Mouse (Mus musculus) bone marrow macrophage, adult 2 months (primary cell): ENCODE measurements around the gene Zfp14.

Experiments used
- CTCF ChIP-seq: IDR thresholded peaks from 2 replicates; pipeline ENCODE4 v1.5.1; 2012; ENCODE audit warnings: low read depth, mild to moderate bottlenecking, low read length, moderate library complexity
- POLR2A ChIP-seq: IDR thresholded peaks from 2 replicates; pipeline ENCODE4 v1.6.1; 2012; ENCODE audit warnings: mild to moderate bottlenecking, low read depth, low read length, borderline replicate concordance

DNA sequence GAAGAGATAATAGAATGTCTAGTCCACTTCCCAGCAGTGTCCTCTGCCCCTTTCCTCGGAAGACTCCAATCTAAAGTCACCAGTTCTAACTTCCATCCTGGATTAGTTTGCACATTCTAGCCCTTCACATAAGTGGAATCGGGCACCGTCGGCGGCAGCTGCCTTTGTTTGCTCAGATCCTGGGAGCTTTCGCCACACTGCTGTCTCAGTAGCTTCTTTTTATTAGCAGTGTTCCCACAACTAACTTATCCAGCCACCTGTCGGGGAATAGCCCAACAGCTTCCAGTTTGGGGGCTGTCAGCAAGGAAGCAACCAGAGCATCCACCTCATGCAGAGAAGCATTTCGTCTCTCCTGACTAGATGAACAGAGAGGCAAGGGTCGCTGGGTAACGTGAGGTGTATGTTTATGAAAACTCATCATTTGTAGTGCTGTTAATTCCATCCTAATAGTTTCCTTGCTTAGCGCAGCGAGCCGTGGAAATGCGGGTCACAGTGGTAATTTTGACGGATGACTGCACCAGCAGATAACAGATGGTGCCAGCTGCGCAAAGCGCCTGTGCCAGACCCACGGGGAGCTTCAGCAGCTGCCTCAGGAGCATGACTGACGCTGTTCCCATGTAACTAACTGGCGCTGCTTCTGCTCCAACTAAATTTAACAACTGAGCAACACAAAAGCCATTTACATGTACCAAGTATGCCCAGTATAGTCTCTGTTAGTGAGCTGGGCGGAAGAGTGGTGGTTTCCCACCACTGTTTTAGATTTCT, 41.7 kb downstream of the Zfp14 start:
- no peak for TF ChIP-seq POLR2A
- no peak for TF ChIP-seq CTCF
